Mouse (Mus musculus) urinary bladder, adult 2 months (tissue): ENCODE measurements around the gene Defb7. TPM values are rescaled to one million over a fixed set of nuclear protein-coding genes. Genes with fewer than 3 reads are reported as not detected.

ENCODE experiments used
- DNase-seq: peaks from one replicate; pipeline ENCODE4 v3.0.0; 2022; ENCODE audit warnings: low spot score
- polyA plus RNA-seq: library from polyadenylated mRNA; depleted of rRNA; stranded (reverse); fragments of >200 nt; gene quantifications from 2 replicates; pipeline ENCODE4 v1.2.3, GENCODE M21; 2012; rRNA removed

The Defb7 gene
- not detected in 2 replicates for polyA plus RNA-seq

GRCm38 (mm10) chr8:19494797-19495196 lies at the start of gene Defb7:
Defb7 (plus strand) TSS chr8:19495097.
- no peak for DNase-seq

- DNase-seq: no peak
Observed at GRCm38 (mm10) chr8:19446378-19446777, 48.5 kb upstream of the Defb7 start.

- no peak for DNase-seq
Observed at GRCm38 (mm10) chr8:19461355-19461754, 33.5 kb upstream of the Defb7 start.

DNA sequence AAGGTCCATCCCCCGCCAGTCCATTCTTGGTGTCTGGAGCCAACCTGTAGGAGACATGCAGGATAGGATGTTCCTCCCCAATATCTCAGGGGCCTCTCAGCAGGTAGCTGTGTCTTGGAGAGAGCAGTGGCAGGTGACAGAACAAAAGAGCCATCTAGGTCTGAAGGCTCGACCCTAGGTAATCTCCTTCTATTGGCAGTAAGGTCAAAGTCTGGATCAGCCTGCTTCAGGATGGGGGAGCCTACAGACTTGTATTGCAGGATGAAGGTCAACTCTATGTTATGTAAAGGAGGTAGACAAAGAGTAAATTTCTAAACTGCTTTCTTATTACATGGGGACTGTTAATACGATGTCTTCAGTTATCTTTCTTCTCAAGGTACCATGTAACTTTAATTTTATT lies 25.9 kb upstream of the Defb7 start:
- DNase-seq: no peak

- DNase-seq: no peak
Observed at GRCm38 (mm10) chr8:19500524-19500923, 5.6 kb downstream of the Defb7 start.

DNA sequence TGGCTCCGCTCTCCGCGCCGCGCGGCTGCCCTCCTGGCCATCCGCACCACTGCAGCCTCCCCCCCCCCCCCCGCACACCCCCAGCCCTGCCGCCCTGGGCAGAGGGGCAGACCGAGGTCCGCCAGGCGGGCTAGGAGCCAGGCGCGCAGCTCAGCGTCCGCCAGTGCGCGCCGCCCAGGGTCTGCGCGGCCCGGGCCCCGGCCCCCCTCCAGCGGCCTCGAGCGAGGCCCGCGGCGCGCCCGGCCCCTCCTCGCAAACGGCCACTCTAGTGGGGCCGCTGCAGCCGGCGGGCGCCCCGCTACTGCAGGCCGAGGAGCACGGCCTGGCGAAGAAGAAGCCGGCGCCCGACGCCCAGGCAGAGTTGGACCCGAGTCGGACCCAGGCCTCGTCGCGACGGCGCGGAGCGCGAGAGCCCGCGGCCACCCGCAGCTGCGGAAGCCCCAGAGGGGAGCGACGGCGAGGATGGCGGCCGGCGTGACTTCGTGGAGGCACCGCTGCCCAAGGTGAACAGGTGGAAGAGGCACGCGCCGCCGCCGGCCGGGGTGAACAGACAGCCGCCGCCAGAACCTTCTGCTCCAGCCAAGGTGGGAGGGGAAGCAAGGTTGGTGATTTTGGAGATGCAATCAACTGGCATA lies 40.4 kb downstream of the Defb7 start:
- no peak for DNase-seq

DNA sequence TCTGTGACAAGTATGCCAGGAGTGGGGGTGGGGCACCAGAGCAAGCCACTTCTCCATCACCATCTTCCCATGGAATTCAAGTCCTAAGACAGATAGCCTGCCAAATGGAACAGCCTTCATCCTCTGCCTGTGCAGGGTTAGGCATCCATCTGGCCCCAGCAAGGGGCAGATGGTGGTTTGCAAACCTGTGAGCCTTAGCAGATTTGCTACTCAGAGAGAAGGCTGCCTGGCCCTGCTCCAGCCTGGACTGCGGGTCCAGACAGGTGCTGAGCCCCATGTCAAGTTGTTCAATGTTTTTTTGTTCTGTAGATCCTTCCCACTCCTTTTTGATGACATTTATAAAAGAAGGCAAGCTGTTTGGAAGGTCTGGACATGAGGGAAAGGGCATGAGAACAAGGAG lies 45.5 kb downstream of the Defb7 start:
- DNase-seq: no peak

Other genes with a start within 250 kb of the Defb7 start
- not detected in 2 replicates for gene Defb5, start 247.5 kb upstream of the Defb7 start, polyA plus RNA-seq
- not detected in 2 replicates for gene Defb3, start 201.7 kb upstream of the Defb7 start, polyA plus RNA-seq
- not detected in 2 replicates for gene Defb8, start 47.5 kb upstream of the Defb7 start, polyA plus RNA-seq
- gene 4930467E23Rik, start 234.5 kb downstream of the Defb7 start, polyA plus RNA-seq: 0.04 TPM in 1 of 2 replicates, not detected in the other